Comparison of ENCODE assay signal across 8 mouse cellular contexts in genomic region chr1:60567321-60567720, GRCm38 (mm10). TPM values are rescaled to one million over a fixed set of nuclear protein-coding genes. Genes with fewer than 3 reads are reported as not detected.
DNase-seq lines count a peak whose midpoint lies in the region; ATAC-seq and TF ChIP-seq lines count a peak whose summit lies in the region.

No protein-coding gene starts in this region.

- H3K9ac ChIP-seq in kidney, postnatal 0 days (ENCODE audit: low read depth, low read length), result peak overlapping the region; percentile 94
- H3K9ac ChIP-seq in embryonic facial prominence, embryonic 11.5 days (replicated peaks; ENCODE audit: low read length), result peak overlapping the region; percentile 94
- H3K9ac ChIP-seq in midbrain, embryonic 16.5 days (ENCODE audit: low read depth, low read length), result peak overlapping the region; percentile 100

- H3K4me1 ChIP-seq in kidney, postnatal 0 days (replicated peaks; ENCODE audit: insufficient read depth, low read length), result 0 out of 2 replicates have a peak, but pooled peaks cover 3% of the 10 kb centered on the region
- H3K4me1 ChIP-seq in embryonic facial prominence, embryonic 11.5 days (ENCODE audit: control insufficient read depth, insufficient read depth, low read length), result no peaks in the 10 kb centered on the region
- peaks cover 9% of the 10 kb centered on the region for H3K4me1 ChIP-seq in midbrain, embryonic 16.5 days (ENCODE audit: control insufficient read depth, insufficient read depth, low read length)

- H3K27ac ChIP-seq in kidney, postnatal 0 days, result peak overlapping the region; percentile 95
- H3K27ac ChIP-seq in embryonic facial prominence, embryonic 11.5 days (replicated peaks; ENCODE audit: low read depth, low read length), result peak overlapping the region; percentile 74
- peak overlapping the region; percentile 97 for H3K27ac ChIP-seq in midbrain, embryonic 16.5 days (ENCODE audit: low read length)

- WGBS in kidney, postnatal 0 days, result 8% methylated on average over 5 of the region's 5 CpGs
- 17% methylated on average over 5 of the region's 5 CpGs for WGBS in embryonic facial prominence, embryonic 11.5 days
- 23% methylated on average over 5 of the region's 5 CpGs for WGBS in midbrain, embryonic 16.5 days

- H3K9me3 ChIP-seq in kidney, postnatal 0 days (replicated peaks; ENCODE audit: low read length), result no peaks in the 10 kb centered on the region
- H3K9me3 ChIP-seq in embryonic facial prominence, embryonic 11.5 days (replicated peaks; ENCODE audit: control insufficient read depth, low read length), result no peaks in the 10 kb centered on the region
- no peaks in the 10 kb centered on the region for H3K9me3 ChIP-seq in midbrain, embryonic 16.5 days (replicated peaks; ENCODE audit: control insufficient read depth, low read length, poor library complexity, severe bottlenecking)

- no peak for ATAC-seq in kidney, postnatal 0 days (replicated peaks; ENCODE audit: low FRiP score, low read depth)
- ATAC-seq in embryonic facial prominence, embryonic 11.5 days (replicated peaks; ENCODE audit: insufficient number of reproducible peaks, low FRiP score, low TSS enrichment, low read depth), result no peak
- no peak for ATAC-seq in midbrain, embryonic 16.5 days

- peak overlapping the region; percentile 85 for H3K4me2 ChIP-seq in kidney, postnatal 0 days (ENCODE audit: low read length)
- peak overlapping the region; percentile 78 for H3K4me2 ChIP-seq in embryonic facial prominence, embryonic 11.5 days (ENCODE audit: low read depth, low read length)
- H3K4me2 ChIP-seq in midbrain, embryonic 16.5 days (ENCODE audit: low read length), result peak overlapping the region; percentile 73

- no peak for DNase-seq in kidney, postnatal 0 days (ENCODE audit: low spot score)
- no peak for DNase-seq in kidney, postnatal 14 days
- DNase-seq in embryonic facial prominence, embryonic 11.5 days (ENCODE audit: low spot score), result no peak
- DNase-seq in induced T-regulatory cell, adult 2 months (ENCODE audit: low read depth), result peak; percentile 57
- no peak for DNase-seq in adrenal gland, postnatal 10 days
- DNase-seq in natural killer cell, adult 2 months (ENCODE audit: low spot score in 2 of 2), result no peak
- DNase-seq in spleen, postnatal 36 days (ENCODE audit: low spot score in 2 of 2), result no peak

- 0 out of 2 replicates have a peak, but pooled peaks cover 1% of the 10 kb centered on the region for H3K36me3 ChIP-seq in kidney, postnatal 0 days (ENCODE audit: insufficient read depth, low read length)
- H3K36me3 ChIP-seq in embryonic facial prominence, embryonic 11.5 days (replicated peaks; ENCODE audit: control insufficient read depth, insufficient read depth, low read depth, low read length), result no peaks in the 10 kb centered on the region
- no peaks in the 10 kb centered on the region for H3K36me3 ChIP-seq in midbrain, embryonic 16.5 days (ENCODE audit: control insufficient read depth, insufficient read depth, low read length)

- peak overlapping the region; percentile 90 for H3K4me3 ChIP-seq in kidney, postnatal 0 days (replicated peaks; ENCODE audit: low read depth, low read length)
- H3K4me3 ChIP-seq in embryonic facial prominence, embryonic 11.5 days (ENCODE audit: low read depth, low read length), result peak overlapping the region; percentile 92
- H3K4me3 ChIP-seq in midbrain, embryonic 16.5 days (ENCODE audit: low read depth, low read length), result peak overlapping the region; percentile 99

- H3K27me3 ChIP-seq in kidney, postnatal 0 days (ENCODE audit: insufficient read depth, low read length), result no peaks in the 10 kb centered on the region
- H3K27me3 ChIP-seq in embryonic facial prominence, embryonic 11.5 days (ENCODE audit: control insufficient read depth, insufficient read depth, low read length), result no peaks in the 10 kb centered on the region
- H3K27me3 ChIP-seq in midbrain, embryonic 16.5 days (ENCODE audit: control insufficient read depth, insufficient read depth, low read depth, low read length), result no peaks in the 10 kb centered on the region

- no peak for TF ChIP-seq CTCF in kidney, postnatal 0 days (IDR thresholded peaks at IDR 0.05; ENCODE audit: low read depth)

RNA-seq across cellular contexts. Expression of gene Raph1, which starts 0.4 kb away (rescaled TPM):
- 20.3 and 21.6 TPM in 2 replicates for polyA plus RNA-seq in kidney, postnatal 0 days (2015; fragmentation: Nextera tagmentation; extraction: Ambion mirVana)
- 23.1 and 25.5 TPM in 2 replicates for polyA plus RNA-seq in embryonic facial prominence, embryonic 11.5 days (2014; fragmentation: Nextera tagmentation; extraction: Ambion mirVana)
- polyA plus RNA-seq in midbrain, embryonic 16.5 days (2015; fragmentation: Nextera tagmentation; extraction: Ambion mirVana), result 20.7 and 23.6 TPM in 2 replicates
- 10 to 100 TPM; 87.3 to 96.3 TPM for total RNA-seq in adrenal gland, postnatal 10 days (2021)
